Mouse (Mus musculus) lung, adult 2 months (tissue): ENCODE measurements at regions not wholly inside any gene's neighbourhood (a gene's known extent, or its start where the extent isn't known, plus 50 kb on each side); places are given as distances from the start of the nearest gene placed in this dataset.
"Not testable (repeated sequence)": the region's sequence is repeated elsewhere in the genome, so short reads cannot be mapped to it uniquely, and the experiment has no call there.

Experiments
- CTCF ChIP-seq: fragments of 200-500 bp; IDR thresholded peaks from 2 replicates; pipeline ENCODE4 v1.5.1; 2011; ENCODE audit warnings: mild to moderate bottlenecking, low read length, control low read depth; ENCODE audit not compliant: insufficient read depth
- POLR2A ChIP-seq: fragments of 200-500 bp; IDR thresholded peaks from 2 replicates; pipeline ENCODE4 v1.6.1; 2011; ENCODE audit warnings: low read depth, mild to moderate bottlenecking, control low read depth, low read length, borderline replicate concordance; ENCODE audit errors: extremely low read depth

DNA sequence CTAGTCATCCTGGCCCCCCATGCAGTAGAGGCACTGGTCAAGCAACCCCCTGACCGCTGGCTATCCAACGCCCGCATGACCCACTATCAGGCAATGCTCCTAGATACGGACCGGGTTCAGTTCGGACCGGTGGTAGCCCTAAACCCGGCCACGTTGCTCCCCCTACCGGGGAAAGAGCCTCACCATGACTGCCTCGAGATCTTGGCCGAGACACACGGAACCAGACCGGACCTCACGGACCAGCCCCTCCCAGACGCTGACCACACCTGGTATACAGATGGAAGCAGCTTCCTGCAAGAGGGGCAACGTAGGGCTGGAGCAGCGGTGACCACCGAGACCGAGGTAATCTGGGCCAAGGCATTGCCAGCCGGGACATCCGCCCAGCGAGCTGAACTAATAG lies 707.6 kb upstream of the Gm21863 start:
- not testable (repeated sequence) for TF ChIP-seq POLR2A, CTCF
